17 mouse cellular contexts compared by ENCODE assay signal in genomic region chr3:33048304-33048703, GRCm38 (mm10).
DNase-seq lines count a peak whose midpoint lies in the region; ATAC-seq lines count a peak whose summit lies in the region.
"Had no signal": no experiment of that assay in that cellular context is flagged by ENCODE, and none has a peak within 500 bp of the region (broad histone marks: within the 10 kb centered on the region; RNA-seq: fewer than 3 reads in every experiment).

No protein-coding gene starts in this region.

- no peaks in the 10 kb centered on the region for H3K9me3 ChIP-seq in forebrain, embryonic 14.5 days (replicated peaks; ENCODE audit: control insufficient read depth, low read length)
- no peaks in the 10 kb centered on the region for H3K9me3 ChIP-seq in forebrain, embryonic 11.5 days (ENCODE audit: control insufficient read depth, low read length)
- no peaks in the 10 kb centered on the region for H3K9me3 ChIP-seq in hindbrain, embryonic 12.5 days (replicated peaks)
- H3K9me3 ChIP-seq in midbrain, embryonic 16.5 days (replicated peaks; ENCODE audit: control insufficient read depth, low read length, poor library complexity, severe bottlenecking): no peaks in the 10 kb centered on the region
- H3K9me3 ChIP-seq: heart, embryonic 15.5 days; kidney, embryonic 15.5 days had no signal

- no peak overlapping the region for H3K4me2 ChIP-seq in forebrain, embryonic 14.5 days (ENCODE audit: low read length)
- H3K4me2 ChIP-seq in forebrain, embryonic 11.5 days (ENCODE audit: low read depth, low read length, severe bottlenecking): no peak overlapping the region
- H3K4me2 ChIP-seq in hindbrain, embryonic 12.5 days (replicated peaks): no peak overlapping the region
- no peak overlapping the region for H3K4me2 ChIP-seq in midbrain, embryonic 16.5 days (ENCODE audit: low read length)
- H3K4me2 ChIP-seq: heart, embryonic 15.5 days; kidney, embryonic 15.5 days had no signal

- DNase-seq in forebrain, embryonic 14.5 days (ENCODE audit: low spot score): no peak
- DNase-seq in forebrain, embryonic 11.5 days (ENCODE audit: low spot score): no peak
- peak; percentile 39 for DNase-seq in brain, adult 2 months (ENCODE audit: low read depth, low spot score)
- no peak for DNase-seq in spleen, adult 18-20 months
- DNase-seq in cerebellum, adult 9-10 months: no peak
- DNase-seq: cerebellum, adult 11 months; embryo, embryonic 11 days; liver; lung, adult 2 months; thymus, postnatal 36 days had no signal

- H3K27me3 ChIP-seq in forebrain, embryonic 14.5 days (replicated peaks; ENCODE audit: control insufficient read depth, insufficient read depth, low read length): no peaks in the 10 kb centered on the region
- no peaks in the 10 kb centered on the region for H3K27me3 ChIP-seq in forebrain, embryonic 11.5 days (ENCODE audit: control insufficient read depth, insufficient read depth, low read length)
- H3K27me3 ChIP-seq in hindbrain, embryonic 12.5 days: no peaks in the 10 kb centered on the region
- H3K27me3 ChIP-seq in midbrain, embryonic 16.5 days (ENCODE audit: control insufficient read depth, insufficient read depth, low read depth, low read length): no peaks in the 10 kb centered on the region
- H3K27me3 ChIP-seq: heart, embryonic 15.5 days; kidney, embryonic 15.5 days had no signal

- H3K36me3 ChIP-seq in forebrain, embryonic 14.5 days (ENCODE audit: control insufficient read depth, insufficient read depth, low read length): no peaks in the 10 kb centered on the region
- H3K36me3 ChIP-seq in forebrain, embryonic 11.5 days (ENCODE audit: control insufficient read depth, insufficient read depth, low read length): no peaks in the 10 kb centered on the region
- H3K36me3 ChIP-seq in hindbrain, embryonic 12.5 days: no peaks in the 10 kb centered on the region
- H3K36me3 ChIP-seq in midbrain, embryonic 16.5 days (ENCODE audit: control insufficient read depth, insufficient read depth, low read length): no peaks in the 10 kb centered on the region
- H3K36me3 ChIP-seq: heart, embryonic 15.5 days; kidney, embryonic 15.5 days had no signal

- ATAC-seq in forebrain, embryonic 14.5 days: 0 out of 2 replicates have a peak, but pooled peaks have one; percentile 21
- no peak for ATAC-seq in forebrain, embryonic 11.5 days (replicated peaks; ENCODE audit: low FRiP score)
- ATAC-seq in hindbrain, embryonic 12.5 days (ENCODE audit: low FRiP score): peak; percentile 41
- ATAC-seq in midbrain, embryonic 16.5 days: no peak

- no peak overlapping the region for H3K4me3 ChIP-seq in forebrain, embryonic 14.5 days (ENCODE audit: low read depth, low read length)
- H3K4me3 ChIP-seq in forebrain, embryonic 11.5 days (ENCODE audit: low read depth, low read length): no peak overlapping the region
- no peak overlapping the region for H3K4me3 ChIP-seq in hindbrain, embryonic 12.5 days
- no peak overlapping the region for H3K4me3 ChIP-seq in midbrain, embryonic 16.5 days (ENCODE audit: low read depth, low read length)
- H3K4me3 ChIP-seq: erythroblast, embryonic 14.5 days; heart, embryonic 15.5 days; kidney, embryonic 15.5 days had no signal

- 74% methylated on average over 5 of the region's 5 CpGs for WGBS in forebrain, embryonic 14.5 days
- 65% methylated on average over 5 of the region's 5 CpGs for WGBS in forebrain, embryonic 11.5 days
- WGBS in hindbrain, embryonic 12.5 days: 48% methylated on average over 5 of the region's 5 CpGs
- WGBS in midbrain, embryonic 16.5 days: 38% methylated on average over 5 of the region's 5 CpGs

- H3K9ac ChIP-seq in forebrain, embryonic 14.5 days (ENCODE audit: low read length): no peak overlapping the region
- no peak overlapping the region for H3K9ac ChIP-seq in forebrain, embryonic 11.5 days (ENCODE audit: low read length)
- H3K9ac ChIP-seq in hindbrain, embryonic 12.5 days: no peak overlapping the region
- H3K9ac ChIP-seq in midbrain, embryonic 16.5 days (ENCODE audit: low read depth, low read length): no peak overlapping the region
- H3K9ac ChIP-seq: heart, embryonic 15.5 days; kidney, embryonic 15.5 days had no signal

- no peaks in the 10 kb centered on the region for H3K4me1 ChIP-seq in forebrain, embryonic 14.5 days (ENCODE audit: control insufficient read depth, insufficient read depth, low read length)
- H3K4me1 ChIP-seq in forebrain, embryonic 11.5 days (replicated peaks; ENCODE audit: control insufficient read depth, insufficient read depth, low read length): no peaks in the 10 kb centered on the region
- peaks cover 13% of the 10 kb centered on the region; the same call in 1 of the 2 replicates for H3K4me1 ChIP-seq in hindbrain, embryonic 12.5 days
- H3K4me1 ChIP-seq in midbrain, embryonic 16.5 days (ENCODE audit: control insufficient read depth, insufficient read depth, low read length): 0 out of 2 replicates have a peak, but pooled peaks cover 3% of the 10 kb centered on the region
- H3K4me1 ChIP-seq: heart, embryonic 15.5 days; kidney, embryonic 15.5 days had no signal

- no peak overlapping the region for H3K27ac ChIP-seq in forebrain, embryonic 14.5 days (ENCODE audit: low read depth, low read length)
- no peak overlapping the region for H3K27ac ChIP-seq in forebrain, embryonic 11.5 days (ENCODE audit: low read depth, low read length)
- peak overlapping the region; percentile 18 for H3K27ac ChIP-seq in hindbrain, embryonic 12.5 days
- H3K27ac ChIP-seq in midbrain, embryonic 16.5 days (ENCODE audit: low read length): peak overlapping the region; percentile 7; the same call in 1 of the 2 replicates
- H3K27ac ChIP-seq: heart, embryonic 15.5 days; kidney, embryonic 15.5 days; macrophage; stomach, postnatal 0 days had no signal

Comparison
In these comparisons a context has a peak if more than half of its experiments do, and no peak if none do; other contexts are left out.
1. ATAC-seq: peak in forebrain, embryonic 14.5 days (single experiment) and hindbrain, embryonic 12.5 days (single experiment); none in forebrain, embryonic 11.5 days (single experiment) and midbrain, embryonic 16.5 days (single experiment).
2. H3K27ac ChIP-seq: peak in hindbrain, embryonic 12.5 days (single experiment) and midbrain, embryonic 16.5 days (single experiment); none in forebrain, embryonic 14.5 days (single experiment) and forebrain, embryonic 11.5 days (single experiment).